Comparison of ENCODE assay signal across 11 mouse cellular contexts in the genomic region with DNA sequence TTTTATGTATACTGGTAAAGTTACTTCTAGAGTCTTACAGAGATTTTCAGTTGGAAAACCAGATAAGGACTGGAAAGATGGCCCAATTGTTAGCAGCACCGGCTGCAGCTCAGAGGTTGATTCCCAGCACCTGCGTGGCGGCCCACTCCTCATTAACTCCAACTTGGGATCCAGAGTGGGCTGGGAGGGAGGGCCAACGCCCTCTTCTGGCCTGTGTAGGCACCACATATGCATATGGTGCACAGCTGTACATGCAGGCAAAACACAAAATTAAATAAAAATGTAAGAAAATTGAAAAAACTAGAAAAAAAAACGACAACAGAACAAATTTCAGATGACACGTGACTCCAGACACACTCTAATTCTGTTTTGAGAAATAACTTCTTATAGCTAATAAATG. TPM values are rescaled to one million over a fixed set of nuclear protein-coding genes. Genes with fewer than 3 reads are reported as not detected.
DNase-seq lines count a peak whose midpoint lies in the region; TF ChIP-seq lines count a peak whose summit lies in the region.
"Had no signal": no experiment of that assay in that cellular context is flagged by ENCODE, and none has a peak within 500 bp of the region (broad histone marks: within the 10 kb centered on the region; RNA-seq: fewer than 3 reads in every experiment).

No protein-coding gene starts in this region.

- H3K4me2 ChIP-seq in myocyte (ENCODE audit: low read depth) = no peak overlapping the region

- no peaks in the 10 kb centered on the region for H3K27me3 ChIP-seq in cerebellum, adult 2 months (ENCODE audit: control insufficient read depth, insufficient read depth, low read length)
- H3K27me3 ChIP-seq in myocyte (ENCODE audit: control insufficient read depth, insufficient read depth, insufficient read length) = no peaks in the 10 kb centered on the region

- H3K79me2 ChIP-seq in myocyte (ENCODE audit: control insufficient read depth, insufficient read depth) = peaks cover 35% of the 10 kb centered on the region

- DNase-seq in cerebellum, adult 2 months = no peak
- DNase-seq in cerebellum, postnatal 14 days = no peak
- DNase-seq in left cerebral cortex, adult 2 months (ENCODE audit: extremely low spot score in 1 of 2, low spot score in 2 of 2) = no peak
- no peak for DNase-seq in left cerebral cortex, adult 18-20 months (ENCODE audit: low spot score in 2 of 2)
- DNase-seq in brain, embryonic 14.5 days (ENCODE audit: low read depth) = no peak
- DNase-seq in frontal cortex, postnatal 10 days (ENCODE audit: low spot score in 2 of 2) = no peak
- no peak for DNase-seq in adrenal gland, postnatal 4 days (ENCODE audit: low spot score in 2 of 2)
- DNase-seq: heart, adult 18-20 months; kidney, postnatal 4 days; thymus, postnatal 4 days had no signal

- no peak overlapping the region for H3ac ChIP-seq in myocyte (ENCODE audit: control insufficient read depth, insufficient read length)

- H3K27ac ChIP-seq in cerebellum, adult 2 months (ENCODE audit: insufficient read depth, low read length) = no peak overlapping the region
- no peak overlapping the region for H3K27ac ChIP-seq in left cerebral cortex, adult 2 months

- intact Hi-C loops in left cerebral cortex, adult 2 months (cut with DNase I) = loop anchor here (2.0 to 5.0 kb wide), 4 partner anchors 62 to 161 kb away; no protein-coding TSS in a partner anchor

- 63% methylated on average over 6 of the region's 6 CpGs for WGBS in cerebellum, adult 2 months

- no peak overlapping the region for H3K4me3 ChIP-seq in cerebellum, adult 2 months (replicated peaks; ENCODE audit: insufficient read depth, low read depth, low read length)
- H3K4me3 ChIP-seq in left cerebral cortex, adult 2 months = no peak overlapping the region
- H3K4me3 ChIP-seq in myocyte = peak overlapping the region; percentile 54

- H3K4me1 ChIP-seq in cerebellum, adult 2 months (ENCODE audit: control insufficient read depth, insufficient read depth, low read length) = peaks cover 10% of the 10 kb centered on the region; the same call in 1 of the 2 replicates

- peak; percentile 12; the same call in 1 of the 2 replicates for TF ChIP-seq CTCF in cerebellum, adult 2 months (IDR thresholded peaks at IDR 0.05; ENCODE audit: borderline replicate concordance, insufficient read depth, low read depth, low read length)
- peak; percentile 34 for TF ChIP-seq CTCF in left cerebral cortex, adult 2 months (IDR thresholded peaks at IDR 0.05)
- peak; percentile 30; the same call in 1 of the 2 replicates for TF ChIP-seq CTCF in brain, embryonic 14.5 days (IDR thresholded peaks at IDR 0.05; ENCODE audit: borderline replicate concordance, extremely low read depth, insufficient read depth, insufficient read length)

- TF ChIP-seq POLR2A in cerebellum, adult 2 months (IDR thresholded peaks at IDR 0.05; ENCODE audit: borderline replicate concordance, insufficient read depth, low read length) = no peak
- TF ChIP-seq POLR2A in brain, embryonic 14.5 days (IDR thresholded peaks at IDR 0.05; ENCODE audit: borderline replicate concordance, extremely low read depth, insufficient read depth, insufficient read length, poor library complexity, severe bottlenecking) = no peak
- TF ChIP-seq POLR2A in myocyte (IDR thresholded peaks at IDR 0.05; ENCODE audit: insufficient read length, low read depth) = no peak

- no peaks in the 10 kb centered on the region for H3K36me3 ChIP-seq in myocyte (ENCODE audit: control insufficient read depth, insufficient read depth)

TF ChIP-seq in myocyte, 11 proteins besides CTCF, POLR2A, EP300 and RAD21:
- TF ChIP-seq TCF12 (IDR thresholded peaks at IDR 0.05; ENCODE audit: insufficient read depth, poor library complexity, severe bottlenecking) (no peak), MAX (IDR thresholded peaks at IDR 0.05; ENCODE audit: low read depth) (no peak), MYOG (IDR thresholded peaks at IDR 0.05; ENCODE audit: control insufficient read depth in 1 of 3, insufficient read depth in 1 of 3, insufficient read length in 2 of 3, low read depth in 2 of 3) (no peak), CEBPB (IDR thresholded peaks at IDR 0.05; ENCODE audit: insufficient read depth, poor library complexity, severe bottlenecking) (no peak), USF1 (IDR thresholded peaks at IDR 0.05; ENCODE audit: low read depth) (no peak)

RNA-seq across cellular contexts. Expression of gene Map4k5, which starts 0.9 kb away (rescaled TPM):
- polyA plus RNA-seq in cerebellum, adult 2 months (2012; rRNA removed) = 22.7 and 22.9 TPM in 2 replicates
- 10 to 100 TPM; 39.8 to 40.9 TPM for total RNA-seq in left cerebral cortex, adult 2 months (2021)
- total RNA-seq in left cerebral cortex, adult 18-20 months (2021) = 10 to 100 TPM; 37.6 to 38.6 TPM
- 20.4 and 25.7 TPM in 2 replicates for polyA plus RNA-seq in brain, embryonic 14.5 days (2012; rRNA removed)
- 6.1 TPM for polyA plus RNA-seq in myocyte (2012; fragmentation: generic; extraction: Trizol)
- 10 to 100 TPM; 41.2 to 45.8 TPM for total RNA-seq in adrenal gland, postnatal 4 days (2021)

RNA-seq across cellular contexts. Expression of gene Atl1, which starts 1.5 kb away (rescaled TPM):
- polyA plus RNA-seq in cerebellum, adult 2 months (2012; rRNA removed) = 79.9 and 85.5 TPM in 2 replicates
- 100 to 1,000 TPM; 230 to 233 TPM for total RNA-seq in left cerebral cortex, adult 2 months (2021)
- 100 to 1,000 TPM; 232 to 242 TPM for total RNA-seq in left cerebral cortex, adult 18-20 months (2021)
- polyA plus RNA-seq in brain, embryonic 14.5 days (2012; rRNA removed) = 47.7 and 75.7 TPM in 2 replicates
- 0.36 TPM for polyA plus RNA-seq in myocyte (2012; fragmentation: generic; extraction: Trizol)
- total RNA-seq in adrenal gland, postnatal 4 days (2021) = 10 to 100 TPM; 13.7 to 14.3 TPM

Comparison
In these comparisons a context has a peak if more than half of its experiments do, and no peak if none do; other contexts are left out.
1. RNA of gene Atl1, which starts 1.5 kb away (total RNA-seq): 232 to 242 TPM in left cerebral cortex, adult 18-20 months and 230 to 233 TPM in left cerebral cortex, adult 2 months; 13.7 to 14.3 TPM in adrenal gland, postnatal 4 days; every median in the first group is over 10 times any median in the second.
2. Peak in every context shown above with its lines, with median percentiles within 50 percentile points of each other: CTCF ChIP-seq.